Mouse (Mus musculus) brain, embryonic 14.5 days (tissue): ENCODE data around the gene Mllt11. TPM values are rescaled to one million over a fixed set of nuclear protein-coding genes. Genes with fewer than 3 reads are reported as not detected.
A peak's percentile ranks its signal among the peaks of the same experiment; 100 is the strongest.

Experiments used
- DNase-seq: peaks from one replicate; pipeline ENCODE4 v3.0.0-alpha.2; 2011; ENCODE audit warnings: low read depth
- CTCF ChIP-seq: fragments of 200-500 bp; IDR thresholded peaks from 2 replicates; pipeline ENCODE4 v1.5.1; 2012; ENCODE audit warnings: inconsistent platforms, mild to moderate bottlenecking, moderate library complexity, borderline replicate concordance; ENCODE audit not compliant: insufficient read depth, insufficient read length; ENCODE audit errors: extremely low read depth
- POLR2A ChIP-seq: fragments of 200-500 bp; IDR thresholded peaks from 2 replicates; pipeline ENCODE4 v1.6.1; 2012; ENCODE audit warnings: mild to moderate bottlenecking, inconsistent platforms, borderline replicate concordance; ENCODE audit not compliant: poor library complexity, insufficient read depth, insufficient read length, severe bottlenecking; ENCODE audit errors: extremely low read depth
- polyA plus RNA-seq: library from polyadenylated mRNA; depleted of rRNA; stranded (reverse); fragments of >200 nt; gene quantifications from 2 replicates; pipeline ENCODE4 v1.2.3, GENCODE M21; 2012; rRNA removed

The Mllt11 gene
- polyA plus RNA-seq, 1 experiment: 784 TPM

DNA sequence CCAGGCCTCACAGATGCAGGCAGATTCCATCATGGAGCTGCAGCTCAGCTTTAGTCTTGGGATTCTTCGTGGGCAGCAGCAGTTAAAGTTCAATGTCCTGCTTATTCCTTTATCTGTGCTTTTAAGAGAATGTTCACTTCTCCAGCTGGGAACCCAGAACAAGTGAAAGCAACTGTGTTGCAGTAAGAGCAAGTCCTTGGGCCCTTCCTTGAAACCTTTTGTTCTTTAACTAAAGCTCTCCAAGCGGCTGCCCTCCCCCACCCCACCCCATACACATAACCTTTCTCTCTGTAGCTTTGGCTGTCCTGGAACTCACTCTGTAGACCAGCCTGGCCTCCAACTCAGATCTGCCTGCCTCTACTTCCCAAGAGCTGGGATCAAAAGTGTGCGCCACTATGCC is 55.5 kb downstream of the Mllt11 start:
- DNase-seq: no peak
- no peak for TF ChIP-seq CTCF
- TF ChIP-seq POLR2A: no peak

DNA sequence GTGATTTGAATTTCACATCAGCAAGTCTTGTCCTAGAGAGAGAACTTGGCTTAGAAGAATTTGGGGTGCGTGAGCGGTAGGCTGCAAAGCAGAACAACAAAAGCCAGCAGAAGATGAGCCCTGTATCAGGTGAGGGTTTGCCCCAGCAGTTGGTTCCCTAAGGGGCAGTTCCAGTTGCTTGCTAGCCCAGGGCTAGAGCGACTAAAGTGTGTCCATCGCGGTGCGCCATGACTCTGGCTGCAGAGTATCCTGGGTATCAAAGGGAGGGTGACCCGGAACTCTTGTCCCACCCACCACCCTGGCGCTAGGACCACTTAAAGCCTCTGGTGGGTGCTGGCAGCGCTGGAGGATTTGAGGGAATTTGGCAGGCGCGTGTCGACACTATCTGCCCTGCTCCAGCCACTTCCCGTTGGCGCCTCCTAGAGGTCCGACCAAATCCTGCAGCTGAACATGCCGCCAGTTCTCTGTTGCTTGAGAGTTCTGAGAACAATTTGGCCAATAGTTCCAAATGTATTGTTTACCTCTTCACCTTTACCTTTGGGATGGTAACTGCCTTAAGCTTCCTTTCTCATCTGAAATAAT is 57.9 kb downstream of the Mllt11 start:
- peak; percentile 91 for TF ChIP-seq CTCF
- TF ChIP-seq POLR2A: no peak
- peak; percentile 88 for DNase-seq

DNA sequence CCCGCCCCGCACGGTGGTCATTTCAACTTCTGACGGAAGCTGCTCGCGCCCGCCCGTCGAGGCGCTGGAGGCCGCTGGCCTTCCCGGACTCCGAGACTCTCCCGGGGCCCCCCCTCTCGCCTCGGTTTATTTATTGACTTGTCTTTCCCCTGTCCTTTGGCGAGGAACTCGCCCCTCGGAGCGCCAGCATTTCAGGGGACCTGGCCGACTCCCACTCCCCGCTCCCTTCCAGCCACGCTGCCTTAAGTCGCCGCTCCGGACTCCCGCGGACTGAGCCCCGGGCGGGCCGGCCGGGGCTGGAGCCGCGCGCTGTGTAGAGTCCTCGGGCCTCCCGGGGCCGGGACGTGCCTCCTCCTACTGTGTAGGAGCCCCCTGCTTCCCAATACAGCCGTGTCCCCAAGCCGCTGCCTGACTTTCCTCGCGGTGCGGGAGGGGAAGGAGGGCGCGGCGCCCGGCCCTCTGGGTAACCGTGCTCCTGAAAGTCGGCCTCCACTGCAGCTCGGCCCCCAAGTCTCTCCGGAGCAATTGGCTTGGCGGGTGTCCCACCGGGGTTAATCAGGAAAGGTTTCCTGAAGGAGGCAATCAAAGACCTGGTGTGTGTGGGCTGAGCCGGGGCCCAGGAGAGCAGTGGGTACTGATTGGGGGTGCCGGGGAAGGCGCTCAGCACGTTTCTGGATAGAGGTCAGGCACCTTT is 58.6 kb downstream of the Mllt11 start:
- no peak for TF ChIP-seq CTCF
- TF ChIP-seq POLR2A: no peak
- DNase-seq: peak; percentile 45

DNA sequence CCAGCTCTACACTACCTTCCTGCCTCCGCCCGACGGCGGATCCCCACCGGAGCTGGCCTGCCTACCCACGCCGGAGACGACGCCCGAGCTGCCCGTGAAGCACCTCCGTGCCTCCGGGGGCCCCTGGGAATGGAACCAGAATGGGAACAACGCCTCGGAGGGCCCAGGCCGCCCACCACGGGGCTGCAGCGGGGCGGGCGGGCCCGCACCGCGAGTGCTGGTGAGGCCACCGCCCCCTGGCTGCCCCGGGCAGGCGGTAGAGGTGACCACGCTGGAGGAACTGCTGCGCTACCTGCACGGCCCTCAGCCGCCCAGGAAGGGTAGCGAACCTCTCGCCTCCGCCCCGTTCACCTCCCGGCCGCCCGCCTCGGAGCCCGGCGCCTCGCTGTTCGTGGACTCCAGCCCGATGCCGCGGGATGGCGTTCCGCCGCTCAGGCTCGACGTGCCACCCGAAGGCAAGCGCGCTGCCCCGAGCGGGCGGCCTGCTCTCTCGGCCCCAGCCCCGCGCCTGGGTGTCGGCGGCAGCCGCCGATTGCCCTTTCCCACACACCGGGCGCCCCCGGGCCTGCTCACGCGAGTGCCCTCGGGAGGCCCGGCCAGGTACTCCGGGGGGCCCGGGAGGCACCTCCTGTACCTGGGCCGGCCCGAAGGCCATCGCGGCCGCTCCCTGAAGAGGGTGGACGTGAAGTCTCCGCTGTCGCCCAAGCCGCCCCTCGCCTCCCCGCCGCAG is 59.3 kb downstream of the Mllt11 start:
- no peak for DNase-seq
- no peak for TF ChIP-seq CTCF
- no peak for TF ChIP-seq POLR2A

DNA sequence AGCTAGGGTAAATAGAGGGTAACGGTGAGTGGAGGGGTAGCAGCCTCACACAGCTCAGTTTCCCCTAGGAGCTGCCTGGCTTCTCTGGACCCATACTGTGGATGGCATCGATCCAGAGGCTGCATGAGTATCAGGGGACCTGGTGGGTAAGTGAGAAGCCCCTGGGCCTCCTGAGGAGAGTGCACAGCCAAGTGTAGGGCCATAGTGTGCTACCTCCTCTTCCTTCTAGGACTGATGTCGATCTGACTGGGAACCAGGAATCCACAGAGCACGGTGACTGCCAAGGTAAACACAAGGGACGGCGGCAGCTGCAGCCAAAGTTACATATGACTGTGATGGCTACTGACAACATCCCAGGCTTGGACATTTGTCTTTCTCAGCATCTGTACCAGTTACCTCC is 60.9 kb downstream of the Mllt11 start:
- no peak for DNase-seq
- TF ChIP-seq CTCF: no peak
- no peak for TF ChIP-seq POLR2A

DNA sequence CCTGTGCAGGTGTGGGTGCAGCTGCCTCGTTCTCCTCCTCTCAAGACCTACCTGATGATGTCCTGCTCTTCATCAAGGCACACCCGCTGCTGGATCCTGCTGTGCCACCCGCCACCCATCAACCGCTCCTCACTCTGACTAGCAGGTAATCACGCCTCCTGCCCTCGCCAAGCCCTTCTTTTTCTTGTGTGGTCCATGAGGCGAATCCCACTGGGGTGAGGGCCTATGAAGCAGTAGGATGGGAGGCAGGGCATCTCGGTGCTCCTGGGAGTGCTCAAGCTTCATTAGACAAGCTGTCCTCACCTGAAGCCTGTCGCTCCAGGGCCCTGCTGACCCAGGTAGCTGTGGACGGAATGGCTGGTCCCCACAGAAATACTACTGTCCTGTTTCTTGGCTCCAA is 62.0 kb downstream of the Mllt11 start:
- TF ChIP-seq POLR2A: no peak
- no peak for TF ChIP-seq CTCF
- no peak for DNase-seq

Other genes with a start within 250 kb of the Mllt11 start
- gene Zfp687, start 216.7 kb downstream of the Mllt11 start, polyA plus RNA-seq: 23.6 and 25.1 TPM in 2 replicates
- gene Psmd4, start 189.6 kb downstream of the Mllt11 start, polyA plus RNA-seq: 256 and 330 TPM in 2 replicates
- 30.4 and 31.6 TPM in 2 replicates for gene Pip5k1a, start 125.2 kb downstream of the Mllt11 start, polyA plus RNA-seq
- 159 and 173 TPM in 2 replicates for gene Vps72, start 121.1 kb downstream of the Mllt11 start, polyA plus RNA-seq
- gene Tmod4, start 107.7 kb downstream of the Mllt11 start, polyA plus RNA-seq: 1.5 and 2.1 TPM in 2 replicates
- 101 and 136 TPM in 2 replicates for gene Scnm1, start 98.2 kb downstream of the Mllt11 start, polyA plus RNA-seq
- 23.7 and 27.4 TPM in 2 replicates for gene Lysmd1, start 98.1 kb downstream of the Mllt11 start, polyA plus RNA-seq
- gene Tnfaip8l2, start 89.8 kb downstream of the Mllt11 start, polyA plus RNA-seq: 2.3 and 2.4 TPM in 2 replicates
- 138 and 164 TPM in 2 replicates for gene Sema6c, start 71.7 kb downstream of the Mllt11 start, polyA plus RNA-seq
- gene Gabpb2, start 14.3 kb downstream of the Mllt11 start, polyA plus RNA-seq: 14.4 and 14.7 TPM in 2 replicates
- gene Cdc42se1, start 3.4 kb downstream of the Mllt11 start, polyA plus RNA-seq: 62.5 and 80.3 TPM in 2 replicates
- gene Gm128, start 9.4 kb upstream of the Mllt11 start, polyA plus RNA-seq: 0.25 and 0.26 TPM in 2 replicates
- gene Bnipl, start 19.0 kb upstream of the Mllt11 start, polyA plus RNA-seq: 0.53 and 0.64 TPM in 2 replicates
- gene Mindy1, start 49.2 kb upstream of the Mllt11 start, polyA plus RNA-seq: 48.7 and 53.3 TPM in 2 replicates
- gene Prune1, start 49.9 kb upstream of the Mllt11 start, polyA plus RNA-seq: 64.6 and 72.9 TPM in 2 replicates
- gene Anxa9, start 75.0 kb upstream of the Mllt11 start, polyA plus RNA-seq: 1.4 and 1.6 TPM in 2 replicates
- gene Cers2, start 82.6 kb upstream of the Mllt11 start, polyA plus RNA-seq: 89.6 and 100 TPM in 2 replicates
- gene Setdb1, start 125.0 kb upstream of the Mllt11 start, polyA plus RNA-seq: 60.7 and 60.8 TPM in 2 replicates
- gene 4930558C23Rik, start 170.7 kb upstream of the Mllt11 start, polyA plus RNA-seq: not detected in 2 replicates
- gene Arnt, start 202.2 kb upstream of the Mllt11 start, polyA plus RNA-seq: 31.6 and 36.6 TPM in 2 replicates